Mouse (Mus musculus) intestine, embryonic 16.5 days (tissue): ENCODE measurements around the gene Ssu72. TPM values are rescaled to one million over a fixed set of nuclear protein-coding genes. Genes with fewer than 3 reads are reported as not detected.

Experiments used
- ATAC-seq: fragments of 200-750 bp; cut with Nextera tagmentation; 2 replicates; pipeline ENCODE4 v1.8.0; 2017; ENCODE audit warnings: moderate TSS enrichment, moderate library complexity
- H3K27ac ChIP-seq: fragments of 300-500 bp; sonication (generic); 2 replicates; pipeline ENCODE4 v1.5.1; 2014; ENCODE audit warnings: mild to moderate bottlenecking, low read length
- H3K27me3 ChIP-seq: fragments of 300-500 bp; sonication (generic); replicated peaks from 2 replicates; pipeline ENCODE4 v1.6.1; 2014; ENCODE audit warnings: low read length, control low read depth, mixed read lengths; ENCODE audit not compliant: control insufficient read depth, insufficient read depth
- H3K36me3 ChIP-seq: fragments of 300-500 bp; sonication (generic); 2 replicates; pipeline ENCODE4 v1.6.1; 2014; ENCODE audit warnings: low read length, control low read depth; ENCODE audit not compliant: control insufficient read depth, insufficient read depth
- H3K4me1 ChIP-seq: fragments of 300-500 bp; sonication (generic); 2 replicates; pipeline ENCODE4 v1.6.1; 2014; ENCODE audit warnings: low read length, control low read depth, mixed read lengths; ENCODE audit not compliant: control insufficient read depth, insufficient read depth
- H3K4me2 ChIP-seq: fragments of 300-500 bp; sonication (generic); 2 replicates; pipeline ENCODE4 v1.6.1; 2014; ENCODE audit warnings: low read depth, low read length, control low read depth
- H3K4me3 ChIP-seq: fragments of 300-500 bp; sonication (generic); 2 replicates; pipeline ENCODE4 v1.5.1; 2014; ENCODE audit warnings: mild to moderate bottlenecking, low read length
- H3K9ac ChIP-seq: fragments of 300-500 bp; sonication (generic); 2 replicates; pipeline ENCODE4 v1.6.1; 2014; ENCODE audit warnings: low read depth, low read length
- H3K9me3 ChIP-seq: fragments of 300-500 bp; sonication (generic); 2 replicates; pipeline ENCODE4 v1.6.1; 2016; ENCODE audit warnings: low read length, control low read depth; ENCODE audit not compliant: control insufficient read depth
- WGBS: fragments of 180-500 bp; shearing (Covaris S2); extraction: QIAGEN DNeasy Blood & Tissue Kit; methylation state at CpG from one replicate; pipeline ENCODE4 v1.1.7; 2014; 5-methylcytosine and 5-hydroxymethylcytosine counted together
- polyA plus RNA-seq: library from polyadenylated mRNA; unstranded; fragments of >200 nt; fragmentation: Nextera tagmentation; extraction: Ambion mirVana; gene quantifications from 2 replicates; pipeline ENCODE4 v1.2.1, GENCODE M21; 2015

Ssu72 gene
- polyA plus RNA-seq, 1 experiment from 2014 or later, result 163 TPM

GRCm38 (mm10) chr4:155761356-155762099 lies 56.9 kb downstream of the Ssu72 start:
- no peaks in the 10 kb centered on the region for H3K9me3 ChIP-seq
- 0 out of 2 replicates have a peak, but pooled peaks cover 5% of the 10 kb centered on the region for H3K36me3 ChIP-seq
- H3K4me2 ChIP-seq, result peak overlapping the region; percentile 95
- peak; percentile 9; the same call in 1 of the 2 replicates for ATAC-seq
- H3K4me3 ChIP-seq, result peak overlapping the region; percentile 83
- 3% methylated on average over 28 of the region's 28 CpGs for WGBS
- H3K27me3 ChIP-seq, result no peaks in the 10 kb centered on the region
- H3K9ac ChIP-seq, result peak overlapping the region; percentile 85
- peaks cover 9% of the 10 kb centered on the region for H3K4me1 ChIP-seq
- peak overlapping the region; percentile 65 for H3K27ac ChIP-seq

DNA sequence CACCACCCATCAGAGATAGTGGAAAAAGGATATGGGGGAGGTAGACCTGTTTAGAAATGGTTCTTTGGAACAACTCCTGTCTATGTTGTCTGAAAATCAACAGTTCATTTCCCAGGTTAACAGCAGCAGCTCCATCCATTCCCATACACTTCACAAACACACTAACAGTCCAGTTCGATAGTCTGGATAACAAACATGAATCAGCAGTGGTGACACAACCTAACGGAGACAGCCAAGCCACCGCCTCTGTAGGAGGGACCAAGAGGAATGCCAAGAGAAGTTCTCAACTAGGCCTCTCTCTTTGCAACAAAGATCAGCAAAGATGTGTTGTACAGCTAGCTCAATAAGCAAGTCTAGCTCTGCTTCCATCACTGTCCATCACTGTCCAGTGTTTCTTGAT lies 57.8 kb downstream of the Ssu72 start:
- Histone ChIP-seq H3K4me1 (peaks cover 9% of the 10 kb centered on the region), H3K9ac (no peak overlapping the region), H3K36me3 (no peaks in the 10 kb centered on the region), H3K4me2 (no peak overlapping the region), H3K4me3 (no peak overlapping the region), H3K27ac (no peak overlapping the region), H3K9me3 (no peaks in the 10 kb centered on the region), H3K27me3 (no peaks in the 10 kb centered on the region)
- 89% methylated on average over 3 of the region's 3 CpGs for WGBS
- ATAC-seq, result no peak

DNA sequence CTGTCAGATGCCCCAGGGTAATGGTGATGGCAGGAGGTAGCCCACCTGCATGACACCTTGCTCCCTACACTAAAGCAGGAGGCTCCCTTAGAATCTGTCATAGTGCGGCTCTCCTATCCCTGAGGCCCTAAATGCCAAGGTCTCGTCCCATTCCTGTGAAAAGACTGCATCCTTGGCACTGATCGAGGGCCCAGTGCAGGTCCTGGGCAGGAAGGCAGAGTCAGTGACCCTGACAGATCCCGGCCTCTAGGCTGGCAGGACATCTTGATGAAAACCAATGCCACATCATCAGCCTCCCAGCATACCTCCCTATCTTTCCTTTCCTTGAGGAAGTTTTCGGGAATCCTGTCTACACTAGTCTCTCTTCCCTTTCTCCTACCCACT lies 64.9 kb downstream of the Ssu72 start:
- Histone ChIP-seq H3K4me3 (peak overlapping the region; percentile 61), H3K4me2 (peak overlapping the region; percentile 90), H3K4me1 (peaks cover 39% of the 10 kb centered on the region), H3K36me3 (no peaks in the 10 kb centered on the region), H3K9me3 (no peaks in the 10 kb centered on the region), H3K9ac (peak overlapping the region; percentile 84), H3K27ac (peak overlapping the region; percentile 77; the same call in 1 of the 2 replicates), H3K27me3 (peaks cover 3% of the 10 kb centered on the region; the same call in 1 of the 2 replicates)
- WGBS, result 71% methylated on average over 5 of the region's 5 CpGs
- ATAC-seq, result no peak

GRCm38 (mm10) chr4:155769880-155770512 lies 65.4 kb downstream of the Ssu72 start:
- peak; percentile 91 for ATAC-seq
- WGBS, result under 1% methylated on average over 39 of the region's 39 CpGs

GRCm38 (mm10) chr4:155770626-155771025 lies 66.0 kb downstream of the Ssu72 start:
- H3K9ac ChIP-seq, result peak overlapping the region; percentile 84
- H3K36me3 ChIP-seq, result no peaks in the 10 kb centered on the region
- H3K27me3 ChIP-seq, result peaks cover 3% of the 10 kb centered on the region; the same call in 1 of the 2 replicates
- H3K4me1 ChIP-seq, result peaks cover 49% of the 10 kb centered on the region
- H3K4me2 ChIP-seq, result peak overlapping the region; percentile 90
- WGBS, result 42% methylated on average over 24 of the region's 24 CpGs
- ATAC-seq, result peak; percentile 2; the same call in 1 of the 2 replicates
- H3K9me3 ChIP-seq, result no peaks in the 10 kb centered on the region
- peak overlapping the region; percentile 61 for H3K4me3 ChIP-seq
- no peak overlapping the region; the same call in 1 of the 2 replicates for H3K27ac ChIP-seq

More at GRCm38 (mm10) chr4:155769880-155770512, 65.4 kb downstream of the Ssu72 start:
- peaks cover 3% of the 10 kb centered on the region; the same call in 1 of the 2 replicates for H3K27me3 ChIP-seq
- no peaks in the 10 kb centered on the region for H3K36me3 ChIP-seq
- peak overlapping the region; percentile 77 for H3K27ac ChIP-seq
- peak overlapping the region; percentile 84 for H3K9ac ChIP-seq
- peak overlapping the region; percentile 90 for H3K4me2 ChIP-seq
- H3K4me3 ChIP-seq, result peak overlapping the region; percentile 61
- peaks cover 44% of the 10 kb centered on the region for H3K4me1 ChIP-seq
- H3K9me3 ChIP-seq, result no peaks in the 10 kb centered on the region

- Histone ChIP-seq H3K36me3 (no peaks in the 10 kb centered on the region), H3K27ac (no peak overlapping the region), H3K9me3 (no peaks in the 10 kb centered on the region), H3K4me3 (no peak overlapping the region), H3K9ac (no peak overlapping the region), H3K4me2 (no peak overlapping the region), H3K27me3 (peaks cover 3% of the 10 kb centered on the region; the same call in 1 of the 2 replicates), H3K4me1 (peaks cover 52% of the 10 kb centered on the region)
- WGBS, result 69% methylated on average over 2 of the region's 2 CpGs
- ATAC-seq, result no peak
Observed at GRCm38 (mm10) chr4:155771706-155772105, 67.1 kb downstream of the Ssu72 start.

- Histone ChIP-seq H3K27ac (no peak overlapping the region), H3K36me3 (no peaks in the 10 kb centered on the region), H3K9me3 (no peaks in the 10 kb centered on the region), H3K9ac (0 out of 2 replicates have a peak overlapping the region, but pooled peaks have one; percentile 14), H3K4me3 (no peak overlapping the region), H3K4me1 (peaks cover 60% of the 10 kb centered on the region), H3K27me3 (peaks cover 3% of the 10 kb centered on the region; the same call in 1 of the 2 replicates), H3K4me2 (no peak overlapping the region)
- WGBS, result 90% methylated on average over 13 of the region's 13 CpGs
- no peak for ATAC-seq
Observed at GRCm38 (mm10) chr4:155772786-155773185, 68.2 kb downstream of the Ssu72 start.

GRCm38 (mm10) chr4:155773335-155774078 lies 68.9 kb downstream of the Ssu72 start:
- H3K27ac ChIP-seq, result no peak overlapping the region; the same call in 1 of the 2 replicates

More at GRCm38 (mm10) chr4:155773335-155774078, 68.9 kb downstream of the Ssu72 start:
- Histone ChIP-seq H3K36me3 (no peaks in the 10 kb centered on the region), H3K4me2 (peak overlapping the region; percentile 91), H3K27me3 (peaks cover 3% of the 10 kb centered on the region; the same call in 1 of the 2 replicates), H3K9ac (peak overlapping the region; percentile 63), H3K4me1 (peaks cover 60% of the 10 kb centered on the region), H3K4me3 (peak overlapping the region; percentile 52), H3K9me3 (no peaks in the 10 kb centered on the region)
- 34% methylated on average over 5 of the region's 5 CpGs for whole genome bisulfite sequencing
- ATAC-seq, result no peak
